Mouse (Mus musculus): Measurements from ENCODE around the gene Psmd9. TPM values are rescaled to one million over a fixed set of nuclear protein-coding genes. Genes with fewer than 3 reads are reported as not detected.
A peak's percentile ranks its signal among the peaks of the same experiment; 100 is the strongest.

The Psmd9 gene
- total and polyA plus RNA-seq, 2 experiments from 2014 or later, result 37.4 to 79.4 TPM

DNA sequence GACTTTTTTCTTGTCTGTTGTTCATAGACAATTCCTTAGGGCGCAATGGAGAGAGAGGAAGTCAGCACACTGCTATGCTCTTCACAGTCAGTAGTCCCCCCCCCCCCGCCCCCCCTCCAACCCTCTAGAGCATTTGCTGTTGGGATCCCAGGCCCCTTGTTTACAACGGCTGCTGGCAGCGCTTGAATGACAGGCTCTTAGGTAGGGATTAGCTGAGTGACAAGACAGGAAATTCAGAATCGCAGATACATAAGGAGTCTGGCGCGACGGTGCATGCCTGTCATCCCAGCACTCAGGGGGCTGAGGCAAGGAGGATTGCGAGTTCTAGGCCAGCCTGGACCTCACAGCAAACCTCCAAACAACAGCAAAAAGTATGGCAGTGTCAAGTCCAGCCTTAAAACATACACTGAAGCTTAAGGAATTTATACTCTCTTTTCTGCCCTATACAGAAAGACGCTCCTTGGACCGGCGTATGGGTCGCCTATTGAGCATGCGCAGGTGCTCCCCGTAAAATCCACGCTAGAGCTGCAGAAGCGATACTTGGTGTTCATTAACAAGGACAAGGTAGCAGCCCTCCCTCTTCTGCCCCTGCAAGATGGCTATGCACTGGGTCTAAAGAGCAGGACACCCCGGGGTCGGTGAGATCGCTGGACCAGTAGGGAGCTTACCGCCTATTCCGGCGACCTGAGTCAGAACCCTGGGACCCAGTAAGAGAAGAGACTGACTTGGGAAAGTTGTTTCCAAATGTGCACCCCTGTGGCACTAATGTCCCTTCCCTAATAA, 128.0 kb downstream of the Psmd9 start:
- H3K27me3 ChIP-seq (ENCODE audit: insufficient read depth, low read length), result no peaks in the 10 kb centered on the region
- no peak for ATAC-seq
- H3K4me1 ChIP-seq (ENCODE audit: insufficient read depth), result peaks cover 10% of the 10 kb centered on the region
- no peak overlapping the region for H3K27ac ChIP-seq (ENCODE audit: low read depth, low read length)
- H3K9me3 ChIP-seq (ENCODE audit: low read length), result no peaks in the 10 kb centered on the region
- H3K4me3 ChIP-seq (ENCODE audit: low read depth, low read length), result no peak overlapping the region
- 64% methylated on average over 23 of the region's 23 CpGs for WGBS
- H3K36me3 ChIP-seq (ENCODE audit: insufficient read depth), result no peaks in the 10 kb centered on the region
- no peak for TF ChIP-seq CTCF (IDR thresholded peaks at IDR 0.05; ENCODE audit: low read depth)
- DNase-seq, result no peak
- no peak overlapping the region for H3K4me2 ChIP-seq (ENCODE audit: low read depth)
- no peak overlapping the region for H3K9ac ChIP-seq

GRCm38 (mm10) chr5:123297830-123298229, 128.6 kb downstream of the Psmd9 start:
- Histone ChIP-seq H3K4me1 (ENCODE audit: insufficient read depth) (peaks cover 15% of the 10 kb centered on the region), H3K9me3 (ENCODE audit: low read length) (no peaks in the 10 kb centered on the region), H3K36me3 (ENCODE audit: insufficient read depth) (no peaks in the 10 kb centered on the region), H3K27me3 (ENCODE audit: insufficient read depth, low read length) (no peaks in the 10 kb centered on the region), H3K9ac (no peak overlapping the region), H3K4me2 (ENCODE audit: low read depth) (no peak overlapping the region), H3K4me3 (ENCODE audit: low read depth, low read length) (no peak overlapping the region), H3K27ac (ENCODE audit: low read depth, low read length) (no peak overlapping the region)
- TF ChIP-seq CTCF (IDR thresholded peaks at IDR 0.05; ENCODE audit: low read depth), result no peak
- DNase-seq (no peak), ATAC-seq (no peak)
- 79% methylated on average over 7 of the region's 7 CpGs for WGBS

GRCm38 (mm10) chr5:123298526-123298925, 129.3 kb downstream of the Psmd9 start:
- TF ChIP-seq CTCF (IDR thresholded peaks at IDR 0.05; ENCODE audit: low read depth), result peak; percentile 64
- Histone ChIP-seq H3K4me3 (ENCODE audit: low read depth, low read length) (no peak overlapping the region), H3K27me3 (ENCODE audit: insufficient read depth, low read length) (no peaks in the 10 kb centered on the region), H3K9me3 (ENCODE audit: low read length) (no peaks in the 10 kb centered on the region), H3K36me3 (ENCODE audit: insufficient read depth) (no peaks in the 10 kb centered on the region), H3K4me2 (ENCODE audit: low read depth) (no peak overlapping the region), H3K27ac (ENCODE audit: low read depth, low read length) (no peak overlapping the region), H3K4me1 (ENCODE audit: insufficient read depth) (peaks cover 15% of the 10 kb centered on the region), H3K9ac (no peak overlapping the region)
- ATAC-seq (no peak), DNase-seq (no peak)
- 92% methylated on average over 6 of the region's 6 CpGs for WGBS

Other genes with a start within 250 kb of the Psmd9 start
- 127 and 158 TPM in 2 replicates for gene Kdm2b, start 179.6 kb upstream of the Psmd9 start, total RNA-seq (2014; rRNA removed)
- gene Kdm2b, start 179.6 kb upstream of the Psmd9 start, polyA plus RNA-seq (2015; fragmentation: Nextera tagmentation; extraction: Ambion mirVana), result 84.6 and 91.7 TPM in 2 replicates
- 13.8 and 19.4 TPM in 2 replicates for gene Orai1, start 154.3 kb upstream of the Psmd9 start, total RNA-seq (2014; rRNA removed)
- 10.7 and 14.4 TPM in 2 replicates for gene Orai1, start 154.3 kb upstream of the Psmd9 start, polyA plus RNA-seq (2015; fragmentation: Nextera tagmentation; extraction: Ambion mirVana)
- gene Morn3, start 122.4 kb upstream of the Psmd9 start, total RNA-seq (2014; rRNA removed), result 0.23 TPM in 1 of 2 replicates, not detected in the other
- gene Morn3, start 122.4 kb upstream of the Psmd9 start, polyA plus RNA-seq (2015; fragmentation: Nextera tagmentation; extraction: Ambion mirVana), result 1.1 and 1.5 TPM in 2 replicates
- gene Tmem120b, start 101.0 kb upstream of the Psmd9 start, total RNA-seq (2014; rRNA removed), result 18.0 and 18.1 TPM in 2 replicates
- gene Tmem120b, start 101.0 kb upstream of the Psmd9 start, polyA plus RNA-seq (2015; fragmentation: Nextera tagmentation; extraction: Ambion mirVana), result 21.2 and 22.2 TPM in 2 replicates
- gene Rhof, start 36.7 kb upstream of the Psmd9 start, total RNA-seq (2014; rRNA removed), result 25.3 and 27.0 TPM in 2 replicates
- 36.9 and 38.7 TPM in 2 replicates for gene Rhof, start 36.7 kb upstream of the Psmd9 start, polyA plus RNA-seq (2015; fragmentation: Nextera tagmentation; extraction: Ambion mirVana)
- 3.9 and 5.6 TPM in 2 replicates for gene Setd1b, start 27.2 kb upstream of the Psmd9 start, total RNA-seq (2014; rRNA removed)
- gene Setd1b, start 27.2 kb upstream of the Psmd9 start, polyA plus RNA-seq (2015; fragmentation: Nextera tagmentation; extraction: Ambion mirVana), result 5.1 and 7.6 TPM in 2 replicates
- not detected in 2 replicates for gene Hpd, start 13.3 kb downstream of the Psmd9 start, total RNA-seq (2014; rRNA removed)
- not detected in 2 replicates for gene Hpd, start 13.3 kb downstream of the Psmd9 start, polyA plus RNA-seq (2015; fragmentation: Nextera tagmentation; extraction: Ambion mirVana)
- gene Wdr66, start 82.7 kb downstream of the Psmd9 start, total RNA-seq (2014; rRNA removed), result 1.8 and 4.4 TPM in 2 replicates
- 1.1 and 2.0 TPM in 2 replicates for gene Wdr66, start 82.7 kb downstream of the Psmd9 start, polyA plus RNA-seq (2015; fragmentation: Nextera tagmentation; extraction: Ambion mirVana)
- 47.9 and 56.0 TPM in 2 replicates for gene Bcl7a, start 174.4 kb downstream of the Psmd9 start, total RNA-seq (2014; rRNA removed)
- 37.2 and 38.3 TPM in 2 replicates for gene Bcl7a, start 174.4 kb downstream of the Psmd9 start, polyA plus RNA-seq (2015; fragmentation: Nextera tagmentation; extraction: Ambion mirVana)
- 14.2 and 17.4 TPM in 2 replicates for gene Mlxip, start 225.4 kb downstream of the Psmd9 start, total RNA-seq (2014; rRNA removed)
- 8.4 and 13.3 TPM in 2 replicates for gene Mlxip, start 225.4 kb downstream of the Psmd9 start, polyA plus RNA-seq (2015; fragmentation: Nextera tagmentation; extraction: Ambion mirVana)